Mouse (Mus musculus) adrenal gland, adult 10 weeks (tissue): ENCODE measurements around the gene Cers2. TPM values are rescaled to one million over a fixed set of nuclear protein-coding genes. Genes with fewer than 3 reads are reported as not detected.

Experiments used
- polyA plus RNA-seq: library from polyadenylated mRNA; stranded (reverse); fragments of 350-450 nt; fragmentation: Illumina TruSeq; extraction: RNeasy Lipid Tissue Mini Kit (QIAGEN cat#74804); gene quantifications from one replicate; pipeline ENCODE4 v1.2.3, GENCODE M21; 2014; ENCODE audit warnings: low read depth, low replicate concordance

Cers2 gene
- polyA plus RNA-seq: 221 TPM

DNA sequence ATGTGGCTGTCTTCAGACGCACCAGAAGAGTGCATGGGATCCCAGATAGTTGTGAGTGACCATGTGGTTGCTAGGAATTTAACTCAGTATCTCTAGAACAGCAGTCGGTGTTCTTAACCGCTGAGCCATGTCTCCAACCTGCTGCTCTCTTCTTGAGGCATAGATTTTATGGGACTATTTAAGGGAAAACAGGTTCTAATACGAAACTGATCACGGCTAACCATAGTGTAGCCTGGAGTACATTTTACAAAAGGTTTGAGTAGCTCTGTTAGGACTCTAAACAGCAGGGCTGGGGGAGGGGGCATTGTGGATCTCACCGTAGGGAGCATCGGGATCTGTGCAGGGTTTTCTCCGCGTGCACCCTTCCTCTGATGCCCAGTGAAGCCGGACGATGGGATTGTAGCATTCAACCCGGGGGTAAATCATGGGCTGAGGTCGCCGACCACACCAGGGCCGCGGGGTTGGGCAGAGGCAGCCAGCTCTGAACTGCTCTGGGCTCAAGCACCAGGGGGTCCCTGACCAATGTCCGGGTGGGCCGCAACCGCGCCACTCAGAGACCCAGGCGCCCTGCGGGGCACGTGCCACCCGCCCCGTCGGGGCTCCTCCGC is at the start of gene Cers2:
Gene Cers2 (plus strand): TSS at position 306 of the 608 bp plus-strand sequence.

DNA sequence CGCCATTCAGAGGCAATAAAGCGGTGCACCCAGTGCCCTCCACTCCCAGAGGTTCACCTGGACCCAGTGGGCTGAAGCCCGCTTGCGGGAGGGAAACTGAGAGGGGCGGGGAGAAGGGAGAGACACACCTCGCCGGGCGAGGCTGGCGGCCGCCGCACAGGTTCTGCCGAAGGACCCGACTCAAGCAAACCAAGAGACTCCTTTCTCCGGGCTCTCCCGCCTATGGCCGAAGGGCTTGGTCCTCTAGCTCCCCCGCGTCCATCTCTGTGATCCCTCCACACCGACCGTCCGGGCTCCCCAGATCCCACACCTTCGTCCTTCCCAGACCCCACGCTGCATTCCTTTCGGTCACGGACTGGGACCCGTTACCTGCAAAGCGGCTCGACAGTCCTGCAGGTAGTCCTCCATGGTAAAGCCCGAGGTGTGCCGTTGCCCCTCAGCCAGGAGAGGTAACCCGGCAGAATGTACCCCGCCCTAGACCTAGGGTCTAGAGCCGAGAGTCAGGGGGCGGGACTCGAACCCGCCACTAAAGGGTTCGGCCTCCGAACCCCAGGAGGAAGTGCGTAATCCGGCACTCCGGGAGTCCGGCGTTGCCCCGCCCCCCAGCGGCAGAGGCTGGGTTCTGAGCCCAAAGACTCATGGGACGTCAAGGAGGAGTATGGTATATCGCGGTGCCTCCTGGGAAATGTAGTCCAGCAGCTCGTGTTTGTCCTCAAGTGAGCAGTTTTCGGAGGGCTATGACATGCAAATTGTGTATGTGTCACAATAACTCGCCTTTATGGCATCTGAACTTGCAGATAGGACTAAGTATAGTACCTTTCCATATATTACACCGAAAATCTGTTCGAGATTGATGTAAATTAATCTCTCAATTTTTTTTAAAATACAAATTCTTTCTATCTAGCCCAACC is 33.1 kb upstream of the Cers2 start, which contains the start of the genes Mindy1 and Prune1:
Gene Mindy1 (plus strand): TSS at position 130 of the 911 bp plus-strand sequence.
Gene Prune1 (minus strand): TSS at position 861 of the 911 bp plus-strand sequence.

DNA sequence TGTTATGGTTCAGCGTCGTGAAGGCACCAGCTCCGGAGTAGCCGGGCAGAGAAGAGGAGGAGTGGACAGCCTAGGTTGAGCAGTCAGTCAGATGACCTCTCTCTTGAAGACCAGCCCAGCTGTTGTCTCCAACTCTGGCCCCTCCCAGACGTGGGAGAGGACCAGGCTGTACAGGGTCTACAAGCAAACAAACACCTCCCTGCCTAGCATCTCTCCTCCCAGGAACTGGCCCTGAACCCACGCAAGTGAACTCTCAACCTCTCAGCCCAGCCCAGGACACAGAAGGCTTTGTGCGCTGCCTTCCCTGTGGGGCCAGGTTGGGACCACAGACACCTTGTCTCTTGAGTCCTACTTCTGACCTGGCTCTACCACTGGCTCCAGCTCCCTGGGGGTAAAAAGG is 7.5 kb upstream of the Cers2 start, which contains the start of gene Anxa9:
Gene Anxa9 (minus strand): TSS at position 77 of the 400 bp plus-strand sequence.

GRCm38 (mm10) chr3:95356701-95357449 is 42.3 kb downstream of the Cers2 start, which contains the start of gene Setdb1:
Gene Setdb1 (minus strand): TSS chr3:95357202.

Other genes with a start within 250 kb of the Cers2 start
- 30.4 TPM for gene Pip5k1a, start 207.9 kb upstream of the Cers2 start, polyA plus RNA-seq
- gene Vps72, start 203.8 kb upstream of the Cers2 start, polyA plus RNA-seq: 10.4 TPM
- 5.0 TPM for gene Tmod4, start 190.3 kb upstream of the Cers2 start, polyA plus RNA-seq
- 16.7 TPM for gene Scnm1, start 180.8 kb upstream of the Cers2 start, polyA plus RNA-seq
- gene Lysmd1, start 180.7 kb upstream of the Cers2 start, polyA plus RNA-seq: 2.9 TPM
- gene Tnfaip8l2, start 172.4 kb upstream of the Cers2 start, polyA plus RNA-seq: not detected
- not detected for gene Sema6c, start 154.3 kb upstream of the Cers2 start, polyA plus RNA-seq
- gene Gabpb2, start 96.9 kb upstream of the Cers2 start, polyA plus RNA-seq: 28.5 TPM
- gene Cdc42se1, start 86.1 kb upstream of the Cers2 start, polyA plus RNA-seq: 32.4 TPM
- gene Mllt11, start 82.6 kb upstream of the Cers2 start, polyA plus RNA-seq: 29.9 TPM
- not detected for gene Gm128, start 73.2 kb upstream of the Cers2 start, polyA plus RNA-seq
- gene Bnipl, start 63.6 kb upstream of the Cers2 start, polyA plus RNA-seq: not detected
- 221 TPM for gene Mindy1, start 33.4 kb upstream of the Cers2 start, polyA plus RNA-seq
- 13.7 TPM for gene Prune1, start 32.7 kb upstream of the Cers2 start, polyA plus RNA-seq
- 1.2 TPM for gene Anxa9, start 7.6 kb upstream of the Cers2 start, polyA plus RNA-seq
- gene Setdb1, start 42.4 kb downstream of the Cers2 start, polyA plus RNA-seq: 15.8 TPM
- gene 4930558C23Rik, start 88.0 kb downstream of the Cers2 start, polyA plus RNA-seq: not detected
- gene Arnt, start 119.6 kb downstream of the Cers2 start, polyA plus RNA-seq: 62.5 TPM
- gene Ctsk, start 184.5 kb downstream of the Cers2 start, polyA plus RNA-seq: 2.9 TPM
- 147 TPM for gene Ctss, start 212.0 kb downstream of the Cers2 start, polyA plus RNA-seq
- gene Hormad1, start 244.9 kb downstream of the Cers2 start, polyA plus RNA-seq: not detected